Mouse (Mus musculus) cerebellum, adult 2 months (tissue): ENCODE data around the gene Zbtb42.

ENCODE experiments used
- CTCF ChIP-seq: fragments of 200-500 bp; IDR thresholded peaks from 2 replicates; pipeline ENCODE4 v1.5.1; 2011; ENCODE audit warnings: low read depth, mild to moderate bottlenecking, control low read depth, low read length, moderate library complexity, borderline replicate concordance; ENCODE audit not compliant: insufficient read depth
- POLR2A ChIP-seq: fragments of 200-500 bp; IDR thresholded peaks from 2 replicates; pipeline ENCODE4 v1.6.1; 2011; ENCODE audit warnings: low read length, control low read depth, borderline replicate concordance; ENCODE audit not compliant: insufficient read depth

- TF ChIP-seq POLR2A (no peak), CTCF (no peak)
These were observed 15.5 kb downstream of the Zbtb42 start for GRCm38 (mm10) chr12:112694127-112694475.
